Mouse (Mus musculus): ENCODE data around the gene Odf4. TPM values are rescaled to one million over a fixed set of nuclear protein-coding genes. Genes with fewer than 3 reads are reported as not detected.
"Not testable (repeated sequence)": the region's sequence is repeated elsewhere in the genome, so short reads cannot be mapped to it uniquely, and the experiment has no call there.

The Odf4 gene
- polyA plus RNA-seq, 1 experiment from 2014 or later, result 1.2 TPM

- 26% methylated on average over 11 of the region's 11 CpGs for WGBS
- not testable (repeated sequence) for H3K4me2 ChIP-seq
Measured at GRCm38 (mm10) chr11:68962159-68962558, 35.3 kb upstream of the Odf4 start.

GRCm38 (mm10) chr11:68961596-68961995 is 34.7 kb upstream of the Odf4 start:
- H3K9ac ChIP-seq, result no peak overlapping the region
- H3K4me1 ChIP-seq (replicated peaks), result no peaks in the 10 kb centered on the region
- H3K27me3 ChIP-seq, result peaks cover 7% of the 10 kb centered on the region; the same call in 1 of the 2 replicates
- WGBS, result 80% methylated on average over 3 of the region's 3 CpGs
- no peak overlapping the region for H3K4me3 ChIP-seq
- no peak overlapping the region for H3K27ac ChIP-seq (replicated peaks)
- ATAC-seq (ENCODE audit: low FRiP score, low read depth), result no peak
- no peaks in the 10 kb centered on the region for H3K9me3 ChIP-seq
- no peaks in the 10 kb centered on the region for H3K36me3 ChIP-seq
- H3K4me2 ChIP-seq, result no peak overlapping the region

More at GRCm38 (mm10) chr11:68962159-68962558, 35.3 kb upstream of the Odf4 start:
- H3K36me3 ChIP-seq; H3K27me3 ChIP-seq; H3K9me3 ChIP-seq; H3K4me1 ChIP-seq (replicated peaks); ATAC-seq (ENCODE audit: low FRiP score, low read depth); H3K4me3 ChIP-seq; H3K9ac ChIP-seq; H3K27ac ChIP-seq (replicated peaks): not testable (repeated sequence)

GRCm38 (mm10) chr11:68957971-68958370 is 31.1 kb upstream of the Odf4 start:
- Histone ChIP-seq H3K27me3 (peaks cover 39% of the 10 kb centered on the region), H3K4me2 (no peak overlapping the region), H3K4me3 (no peak overlapping the region), H3K27ac (replicated peaks) (no peak overlapping the region), H3K36me3 (no peaks in the 10 kb centered on the region), H3K4me1 (replicated peaks) (peaks cover 16% of the 10 kb centered on the region), H3K9me3 (no peaks in the 10 kb centered on the region), H3K9ac (no peak overlapping the region)
- 94% methylated on average over 1 of the region's 1 CpGs for WGBS
- ATAC-seq (ENCODE audit: low FRiP score, low read depth), result no peak

GRCm38 (mm10) chr11:68957308-68957707 is 30.4 kb upstream of the Odf4 start, which contains the start of gene Arhgef15:
Arhgef15 (minus strand) TSS chr11:68957480.
- Histone ChIP-seq H3K27ac (replicated peaks) (no peak within 1 kb of the TSS), H3K4me1 (replicated peaks) (peaks cover 16% of the 10 kb centered on the region), H3K4me3 (0 out of 2 replicates have a peak within 1 kb of the TSS, but pooled peaks have one; percentile 10), H3K4me2 (0 out of 2 replicates have a peak within 1 kb of the TSS, but pooled peaks have one; percentile 2), H3K9ac (no peak within 1 kb of the TSS), H3K27me3 (peaks cover 41% of the 10 kb centered on the region), H3K9me3 (no peaks in the 10 kb centered on the region), H3K36me3 (no peaks in the 10 kb centered on the region)
- WGBS, result 38% methylated on average over 8 of the region's 8 CpGs
- no peak for ATAC-seq (ENCODE audit: low FRiP score, low read depth)

GRCm38 (mm10) chr11:68956697-68957096 is 29.8 kb upstream of the Odf4 start:
- no peaks in the 10 kb centered on the region for H3K9me3 ChIP-seq
- WGBS, result 45% methylated on average over 13 of the region's 13 CpGs
- no peak for ATAC-seq (ENCODE audit: low FRiP score, low read depth)
- no peak overlapping the region for H3K4me2 ChIP-seq
- 0 out of 2 replicates have a peak overlapping the region, but pooled peaks have one; percentile 10 for H3K4me3 ChIP-seq
- no peak overlapping the region for H3K9ac ChIP-seq
- H3K36me3 ChIP-seq, result no peaks in the 10 kb centered on the region
- H3K4me1 ChIP-seq (replicated peaks), result peaks cover 16% of the 10 kb centered on the region
- H3K27me3 ChIP-seq, result peaks cover 44% of the 10 kb centered on the region
- H3K27ac ChIP-seq (replicated peaks), result no peak overlapping the region

GRCm38 (mm10) chr11:68956107-68956506 is 29.2 kb upstream of the Odf4 start:
- Histone ChIP-seq H3K36me3 (no peaks in the 10 kb centered on the region), H3K9me3 (no peaks in the 10 kb centered on the region), H3K4me1 (replicated peaks) (peaks cover 16% of the 10 kb centered on the region), H3K4me2 (0 out of 2 replicates have a peak overlapping the region, but pooled peaks have one; percentile 2), H3K27ac (replicated peaks) (no peak overlapping the region), H3K27me3 (peaks cover 47% of the 10 kb centered on the region), H3K9ac (no peak overlapping the region), H3K4me3 (no peak overlapping the region)
- WGBS, result 53% methylated on average over 3 of the region's 3 CpGs
- ATAC-seq (ENCODE audit: low FRiP score, low read depth), result no peak

GRCm38 (mm10) chr11:68955473-68955872 is 28.6 kb upstream of the Odf4 start:
- H3K36me3 ChIP-seq, result no peaks in the 10 kb centered on the region
- no peak overlapping the region for H3K9ac ChIP-seq
- H3K27ac ChIP-seq (replicated peaks), result no peak overlapping the region
- H3K4me1 ChIP-seq (replicated peaks), result peaks cover 16% of the 10 kb centered on the region
- H3K27me3 ChIP-seq, result peaks cover 47% of the 10 kb centered on the region
- peak overlapping the region; percentile 56 for H3K4me2 ChIP-seq
- no peaks in the 10 kb centered on the region for H3K9me3 ChIP-seq
- H3K4me3 ChIP-seq, result no peak overlapping the region
- no peak for ATAC-seq (ENCODE audit: low FRiP score, low read depth)
- 66% methylated on average over 5 of the region's 5 CpGs for WGBS

GRCm38 (mm10) chr11:68954408-68954807 is 27.5 kb upstream of the Odf4 start:
- 2% methylated on average over 17 of the region's 17 CpGs for WGBS
- Histone ChIP-seq H3K27me3 (peaks cover 50% of the 10 kb centered on the region), H3K4me2 (peak overlapping the region; percentile 56), H3K36me3 (no peaks in the 10 kb centered on the region), H3K4me3 (peak overlapping the region; percentile 26), H3K4me1 (replicated peaks) (peaks cover 16% of the 10 kb centered on the region), H3K9me3 (no peaks in the 10 kb centered on the region), H3K27ac (replicated peaks) (no peak overlapping the region), H3K9ac (peak overlapping the region; percentile 14; the same call in 1 of the 2 replicates)
- ATAC-seq (ENCODE audit: low FRiP score, low read depth), result no peak

- no peaks in the 10 kb centered on the region for H3K9me3 ChIP-seq
- peaks cover 16% of the 10 kb centered on the region for H3K4me1 ChIP-seq (replicated peaks)
- no peak overlapping the region for H3K27ac ChIP-seq (replicated peaks)
- 10% methylated on average over 13 of the region's 13 CpGs for WGBS
- H3K4me2 ChIP-seq, result peak overlapping the region; percentile 56
- no peak overlapping the region for H3K9ac ChIP-seq
- no peaks in the 10 kb centered on the region for H3K36me3 ChIP-seq
- ATAC-seq (ENCODE audit: low FRiP score, low read depth), result no peak
- H3K27me3 ChIP-seq, result peaks cover 50% of the 10 kb centered on the region
- peak overlapping the region; percentile 26 for H3K4me3 ChIP-seq
Measured at GRCm38 (mm10) chr11:68953903-68954302, 27.0 kb upstream of the Odf4 start.

- Histone ChIP-seq H3K36me3 (0 out of 2 replicates have a peak, but pooled peaks cover 5% of the 10 kb centered on the region), H3K27me3 (peaks cover 9% of the 10 kb centered on the region; the same call in 1 of the 2 replicates), H3K9me3 (no peaks in the 10 kb centered on the region), H3K4me3 (peak overlapping the region; percentile 46), H3K4me1 (replicated peaks) (peaks cover 21% of the 10 kb centered on the region), H3K27ac (replicated peaks) (peak overlapping the region; percentile 92), H3K9ac (peak overlapping the region; percentile 46), H3K4me2 (peak overlapping the region; percentile 55)
- ATAC-seq (ENCODE audit: low FRiP score, low read depth), result peak; percentile 87
- 5% methylated on average over 11 of the region's 12 CpGs for WGBS
Measured at GRCm38 (mm10) chr11:68947542-68947993, 20.7 kb upstream of the Odf4 start.

GRCm38 (mm10) chr11:68946806-68947440 is 20.0 kb upstream of the Odf4 start:
- Histone ChIP-seq H3K36me3 (0 out of 2 replicates have a peak, but pooled peaks cover 5% of the 10 kb centered on the region), H3K4me2 (peak overlapping the region; percentile 55), H3K27me3 (peaks cover 8% of the 10 kb centered on the region; the same call in 1 of the 2 replicates), H3K27ac (replicated peaks) (peak overlapping the region; percentile 92), H3K4me3 (peak overlapping the region; percentile 46), H3K9ac (peak overlapping the region; percentile 53), H3K9me3 (no peaks in the 10 kb centered on the region), H3K4me1 (replicated peaks) (peaks cover 21% of the 10 kb centered on the region)
- WGBS, result 7% methylated on average over 16 of the region's 16 CpGs
- ATAC-seq (ENCODE audit: low FRiP score, low read depth), result peak; percentile 71

- H3K36me3 ChIP-seq, result 0 out of 2 replicates have a peak, but pooled peaks cover 5% of the 10 kb centered on the region
- peak overlapping the region; percentile 92 for H3K27ac ChIP-seq (replicated peaks)
- no peak overlapping the region; the same call in 1 of the 2 replicates for H3K9ac ChIP-seq
- WGBS, result 92% methylated on average over 4 of the region's 4 CpGs
- 0 out of 2 replicates have a peak, but pooled peaks cover 3% of the 10 kb centered on the region for H3K27me3 ChIP-seq
- no peak for ATAC-seq (ENCODE audit: low FRiP score, low read depth)
- H3K4me2 ChIP-seq, result peak overlapping the region; percentile 55
- H3K4me1 ChIP-seq (replicated peaks), result peaks cover 24% of the 10 kb centered on the region
- H3K4me3 ChIP-seq, result peak overlapping the region; percentile 46
- H3K9me3 ChIP-seq, result no peaks in the 10 kb centered on the region
Measured at GRCm38 (mm10) chr11:68946001-68946400, 19.1 kb upstream of the Odf4 start.
